Mouse (Mus musculus): ENCODE measurements around the gene Gm13276. TPM values are rescaled to one million over a fixed set of nuclear protein-coding genes. Genes with fewer than 3 reads are reported as not detected.
A peak's percentile ranks its signal among the peaks of the same experiment; 100 is the strongest.
"Not testable (repeated sequence)": the region's sequence is repeated elsewhere in the genome, so short reads cannot be mapped to it uniquely, and the experiment has no call there.

The Gm13276 gene
- polyA plus RNA-seq, 1 experiment from 2014 or later, result not detected

DNA sequence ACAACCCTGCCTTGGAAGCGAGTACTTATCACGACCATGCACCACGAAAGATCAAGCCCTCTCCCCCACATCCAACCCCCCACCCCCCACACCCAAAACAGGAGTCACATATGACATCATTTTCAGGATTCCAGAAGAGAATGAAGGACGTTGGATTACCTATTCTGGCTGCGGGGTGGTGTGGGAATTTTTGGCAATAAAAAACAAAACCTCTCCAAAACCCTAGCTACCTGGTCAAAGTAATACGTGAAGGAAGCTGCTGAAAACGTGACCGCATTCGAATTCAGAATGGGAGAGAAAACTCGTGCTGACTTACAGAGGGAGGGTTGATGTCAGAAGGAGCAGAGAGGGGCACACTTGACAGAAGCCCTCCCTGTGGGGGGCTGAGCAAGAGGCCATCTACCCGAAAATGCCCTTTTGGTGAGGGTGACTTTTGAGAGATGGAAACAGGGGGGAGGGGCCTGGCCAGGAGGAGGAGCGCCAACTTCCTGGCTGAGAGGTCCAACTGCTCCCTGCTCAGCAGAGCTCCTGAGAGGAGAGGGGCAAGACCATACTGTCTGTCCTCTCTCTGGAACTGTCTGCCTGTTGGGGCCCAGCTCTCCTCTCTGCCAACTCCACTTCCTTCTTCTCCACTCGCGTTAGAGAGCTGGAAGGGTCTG lies 25.8 kb upstream of the Gm13276 start, which contains the start of gene Gm13283:
Gene Gm13283, plus strand, starts transcription at position 510 of the 659 bp plus-strand sequence.
- ATAC-seq; H3K9ac ChIP-seq (replicated peaks); H3K27ac ChIP-seq; H3K27me3 ChIP-seq; H3K36me3 ChIP-seq; H3K9me3 ChIP-seq; H3K4me1 ChIP-seq (replicated peaks): not testable (repeated sequence)
- 23% methylated on average over 7 of the region's 14 CpGs for WGBS
- peak within 1 kb of the TSS; percentile 32 for H3K4me3 ChIP-seq (replicated peaks)
- peak within 1 kb of the TSS; percentile 60 for H3K4me2 ChIP-seq (replicated peaks)

DNA sequence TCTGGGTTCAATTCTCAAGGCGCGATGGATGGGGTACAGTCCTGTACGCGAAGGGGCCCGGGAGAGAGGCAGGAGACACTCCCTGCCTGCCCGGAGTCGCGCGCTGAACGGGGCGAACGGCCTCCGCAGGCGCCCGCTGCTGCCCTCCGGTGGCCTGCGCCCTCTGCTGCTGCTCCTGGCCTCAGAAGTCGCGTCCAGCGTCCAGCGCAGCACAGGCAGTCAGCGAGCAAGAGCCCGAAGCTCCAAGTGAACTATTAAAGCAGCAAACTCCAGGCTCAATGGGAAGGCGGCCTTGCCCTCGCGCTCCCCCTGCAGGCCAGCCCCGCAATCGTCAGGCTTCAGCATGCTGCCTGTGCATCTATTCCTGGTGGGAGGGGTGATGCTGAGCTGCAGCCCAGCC lies 25.1 kb upstream of the Gm13276 start:
- H3K36me3 ChIP-seq; H3K9me3 ChIP-seq; ATAC-seq; H3K27ac ChIP-seq; H3K4me1 ChIP-seq (replicated peaks); H3K27me3 ChIP-seq; H3K9ac ChIP-seq (replicated peaks): not testable (repeated sequence)
- Histone ChIP-seq H3K4me2 (replicated peaks) (peak overlapping the region; percentile 60), H3K4me3 (replicated peaks) (peak overlapping the region; percentile 32)
- 0% methylated on average over 17 of the region's 28 CpGs for WGBS

- H3K27ac ChIP-seq; ATAC-seq; H3K27me3 ChIP-seq; H3K9me3 ChIP-seq; H3K9ac ChIP-seq (replicated peaks); H3K4me1 ChIP-seq (replicated peaks); H3K36me3 ChIP-seq; H3K4me2 ChIP-seq (replicated peaks); H3K4me3 ChIP-seq (replicated peaks): not testable (repeated sequence)
- 73% methylated on average over 6 of the region's 8 CpGs for WGBS
Measured at GRCm38 (mm10) chr4:88761776-88762175, 23.7 kb upstream of the Gm13276 start.

- not testable (repeated sequence) for H3K4me2 ChIP-seq (replicated peaks); H3K9me3 ChIP-seq; H3K4me1 ChIP-seq (replicated peaks); H3K9ac ChIP-seq (replicated peaks); ATAC-seq; H3K27ac ChIP-seq; H3K36me3 ChIP-seq; H3K27me3 ChIP-seq; H3K4me3 ChIP-seq (replicated peaks)
- WGBS, result 56% methylated on average over 9 of the region's 9 CpGs
Measured at GRCm38 (mm10) chr4:88762341-88762740, 23.2 kb upstream of the Gm13276 start.

GRCm38 (mm10) chr4:88763384-88764018 lies 22.0 kb upstream of the Gm13276 start:
- H3K4me1 ChIP-seq (replicated peaks); H3K9ac ChIP-seq (replicated peaks); H3K27ac ChIP-seq; ATAC-seq; H3K36me3 ChIP-seq; H3K27me3 ChIP-seq; H3K9me3 ChIP-seq: not testable (repeated sequence)
- Histone ChIP-seq H3K4me3 (replicated peaks) (peak overlapping the region; percentile 36), H3K4me2 (replicated peaks) (peak overlapping the region; percentile 59)
- 4% methylated on average over 29 of the region's 42 CpGs for WGBS

GRCm38 (mm10) chr4:88773534-88773933 lies 12.0 kb upstream of the Gm13276 start, which contains the start of gene Gm13290:
Gene Gm13290 (plus strand): TSS chr4:88773834.
- ATAC-seq, H3K27me3 ChIP-seq: not testable (repeated sequence)
- no CpG with 5 or more reads among the region's 32 CpGs for WGBS

GRCm38 (mm10) chr4:88776622-88777021 lies 8.9 kb upstream of the Gm13276 start, which contains the start of gene Gm13289:
Gene Gm13289 (plus strand): TSS chr4:88776922.
- H3K27ac ChIP-seq; H3K36me3 ChIP-seq; H3K4me2 ChIP-seq (replicated peaks); ATAC-seq; H3K4me3 ChIP-seq (replicated peaks); H3K9ac ChIP-seq (replicated peaks); H3K27me3 ChIP-seq; H3K4me1 ChIP-seq (replicated peaks); H3K9me3 ChIP-seq: not testable (repeated sequence)
- WGBS, result no CpG with 5 or more reads among the region's 29 CpGs

More at GRCm38 (mm10) chr4:88773534-88773933, 12.0 kb upstream of the Gm13276 start, which contains the start of gene Gm13290:
- not testable (repeated sequence) for H3K9ac ChIP-seq (replicated peaks); H3K4me3 ChIP-seq (replicated peaks); H3K27ac ChIP-seq; H3K36me3 ChIP-seq; H3K9me3 ChIP-seq; H3K4me1 ChIP-seq (replicated peaks); H3K4me2 ChIP-seq (replicated peaks)

DNA sequence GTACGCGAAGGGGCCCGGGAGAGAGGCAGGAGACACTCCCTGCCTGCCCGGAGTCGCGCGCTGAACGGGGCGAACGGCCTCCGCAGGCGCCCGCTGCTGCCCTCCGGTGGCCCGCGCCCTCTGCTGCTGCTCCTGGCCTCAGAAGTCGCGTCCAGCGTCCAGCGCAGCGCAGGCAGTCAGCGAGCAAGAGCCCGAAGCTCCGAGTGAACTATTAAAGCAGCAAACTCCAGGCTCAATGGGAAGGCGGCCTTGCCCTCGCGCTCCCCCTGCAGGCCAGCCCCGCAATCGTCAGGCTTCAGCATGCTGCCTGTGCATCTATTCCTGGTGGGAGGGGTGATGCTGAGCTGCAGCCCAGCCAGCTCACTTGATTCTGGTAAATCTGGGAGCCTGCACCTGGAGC lies 6.0 kb upstream of the Gm13276 start, which contains the start of gene Gm13272:
Gene Gm13272, plus strand, starts transcription at position 301 of the 400 bp plus-strand sequence.
- not testable (repeated sequence) for H3K4me2 ChIP-seq (replicated peaks); H3K4me1 ChIP-seq (replicated peaks); H3K27me3 ChIP-seq; H3K9ac ChIP-seq (replicated peaks); H3K36me3 ChIP-seq; H3K4me3 ChIP-seq (replicated peaks); H3K27ac ChIP-seq; H3K9me3 ChIP-seq; ATAC-seq
- no CpG with 5 or more reads among the region's 29 CpGs for WGBS

DNA sequence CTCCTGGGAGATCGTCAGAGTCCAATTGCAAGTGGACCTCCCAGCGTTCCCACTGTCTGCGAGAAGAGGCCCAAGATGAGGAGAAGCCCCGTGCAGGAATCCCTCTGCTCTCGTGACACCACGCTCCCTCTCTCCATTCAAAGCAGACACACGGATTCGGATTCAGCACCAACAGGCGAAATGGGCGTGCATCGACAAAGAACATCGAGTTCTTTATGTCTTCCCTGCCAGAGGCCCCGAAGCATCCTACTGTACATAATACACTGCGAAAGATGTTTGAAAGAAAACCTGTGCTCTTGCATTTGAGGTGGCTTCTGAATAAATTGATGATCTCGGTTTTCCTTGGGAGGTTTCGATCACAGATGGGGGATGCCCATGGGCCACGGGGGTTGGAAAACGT lies 5.2 kb upstream of the Gm13276 start:
- WGBS, result 54% methylated on average over 16 of the region's 18 CpGs
- H3K4me2 ChIP-seq (replicated peaks); H3K4me1 ChIP-seq (replicated peaks); ATAC-seq; H3K9ac ChIP-seq (replicated peaks); H3K36me3 ChIP-seq; H3K4me3 ChIP-seq (replicated peaks); H3K27me3 ChIP-seq; H3K9me3 ChIP-seq; H3K27ac ChIP-seq: not testable (repeated sequence)

DNA sequence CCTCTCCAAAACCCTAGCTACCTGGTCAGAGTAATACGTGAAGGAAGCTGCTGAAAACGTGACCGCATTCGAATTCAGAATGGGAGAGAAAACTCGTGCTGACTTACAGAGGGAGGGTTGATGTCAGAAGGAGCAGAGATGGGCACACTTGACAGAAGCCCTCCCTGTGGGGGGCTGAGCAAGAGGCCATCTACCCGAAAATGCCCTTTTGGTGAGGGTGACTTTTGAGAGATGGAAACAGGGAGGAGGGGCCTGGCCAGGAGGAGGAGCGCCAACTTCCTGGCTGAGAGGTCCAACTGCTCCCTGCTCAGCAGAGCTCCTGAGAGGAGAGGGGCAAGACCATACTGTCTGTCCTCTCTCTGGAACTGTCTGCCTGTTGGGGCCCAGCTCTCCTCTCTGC lies 3.7 kb upstream of the Gm13276 start, which contains the start of gene Ifnz:
Gene Ifnz, plus strand, starts transcription at position 301 of the 400 bp plus-strand sequence.
- peak within 1 kb of the TSS; percentile 41 for H3K4me2 ChIP-seq (replicated peaks)
- not testable (repeated sequence) for H3K9me3 ChIP-seq; H3K27ac ChIP-seq; H3K9ac ChIP-seq (replicated peaks); H3K4me3 ChIP-seq (replicated peaks); H3K36me3 ChIP-seq; H3K27me3 ChIP-seq; H3K4me1 ChIP-seq (replicated peaks); ATAC-seq
- WGBS, result 12% methylated on average over 4 of the region's 7 CpGs

DNA sequence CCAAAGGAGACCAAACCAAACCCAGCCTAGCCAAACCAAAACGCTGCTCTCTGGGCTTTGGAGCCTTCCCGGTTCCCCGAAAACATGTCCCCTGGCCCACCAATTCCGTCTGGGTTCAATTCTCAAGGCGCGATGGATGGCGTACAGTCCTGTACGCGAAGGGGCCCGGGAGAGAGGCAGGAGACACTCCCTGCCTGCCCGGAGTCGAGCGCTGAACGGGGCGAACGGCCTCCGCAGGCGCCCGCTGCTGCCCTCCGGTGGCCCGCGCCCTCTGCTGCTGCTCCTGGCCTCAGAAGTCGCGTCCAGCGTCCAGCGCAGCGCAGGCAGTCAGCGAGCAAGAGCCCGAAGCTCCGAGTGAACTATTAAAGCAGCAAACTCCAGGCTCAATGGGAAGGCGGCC lies 3.2 kb upstream of the Gm13276 start:
- not testable (repeated sequence) for H3K4me3 ChIP-seq (replicated peaks); H3K27ac ChIP-seq; H3K36me3 ChIP-seq

DNA sequence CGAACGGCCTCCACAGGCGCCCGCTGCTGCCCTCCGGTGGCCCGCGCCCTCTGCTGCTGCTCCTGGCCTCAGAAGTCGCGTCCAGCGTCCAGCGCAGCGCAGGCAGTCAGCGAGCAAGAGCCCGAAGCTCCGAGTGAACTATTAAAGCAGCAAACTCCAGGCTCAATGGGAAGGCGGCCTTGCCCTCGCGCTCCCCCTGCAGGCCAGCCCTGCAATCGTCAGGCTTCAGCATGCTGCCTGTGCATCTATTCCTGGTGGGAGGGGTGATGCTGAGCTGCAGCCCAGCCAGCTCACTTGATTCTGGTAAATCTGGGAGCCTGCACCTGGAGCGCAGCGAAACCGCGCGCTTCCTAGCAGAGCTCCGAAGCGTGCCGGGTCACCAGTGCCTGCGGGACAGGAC lies 2.9 kb downstream of the Gm13276 start, which contains the start of gene Gm13277:
Gene Gm13277, plus strand, starts transcription at position 231 of the 400 bp plus-strand sequence.
- not testable (repeated sequence) for ATAC-seq; H3K9ac ChIP-seq (replicated peaks); H3K4me1 ChIP-seq (replicated peaks); H3K4me3 ChIP-seq (replicated peaks); H3K9me3 ChIP-seq; H3K27ac ChIP-seq; H3K27me3 ChIP-seq; H3K36me3 ChIP-seq; H3K4me2 ChIP-seq (replicated peaks)
- WGBS, result 0% methylated on average over 3 of the region's 28 CpGs

More for the DNA sequence above, 3.2 kb upstream of the Gm13276 start:
- 0% methylated on average over 15 of the region's 31 CpGs for WGBS
- not testable (repeated sequence) for H3K4me1 ChIP-seq (replicated peaks); H3K9me3 ChIP-seq; H3K27me3 ChIP-seq; H3K9ac ChIP-seq (replicated peaks); ATAC-seq
- H3K4me2 ChIP-seq (replicated peaks), result peak overlapping the region; percentile 41

Measured in midbrain, embryonic 13.5 days (tissue).